Mouse (Mus musculus) brain, embryonic 14.5 days (tissue): Measurements from ENCODE around the gene Dmac2.

Source experiments
- CTCF ChIP-seq: fragments of 200-500 bp; IDR thresholded peaks from 2 replicates; pipeline ENCODE4 v1.5.1; 2012; ENCODE audit warnings: inconsistent platforms, mild to moderate bottlenecking, moderate library complexity, borderline replicate concordance; ENCODE audit not compliant: insufficient read depth, insufficient read length; ENCODE audit errors: extremely low read depth
- POLR2A ChIP-seq: fragments of 200-500 bp; IDR thresholded peaks from 2 replicates; pipeline ENCODE4 v1.6.1; 2012; ENCODE audit warnings: mild to moderate bottlenecking, inconsistent platforms, borderline replicate concordance; ENCODE audit not compliant: poor library complexity, insufficient read depth, insufficient read length, severe bottlenecking; ENCODE audit errors: extremely low read depth

DNA sequence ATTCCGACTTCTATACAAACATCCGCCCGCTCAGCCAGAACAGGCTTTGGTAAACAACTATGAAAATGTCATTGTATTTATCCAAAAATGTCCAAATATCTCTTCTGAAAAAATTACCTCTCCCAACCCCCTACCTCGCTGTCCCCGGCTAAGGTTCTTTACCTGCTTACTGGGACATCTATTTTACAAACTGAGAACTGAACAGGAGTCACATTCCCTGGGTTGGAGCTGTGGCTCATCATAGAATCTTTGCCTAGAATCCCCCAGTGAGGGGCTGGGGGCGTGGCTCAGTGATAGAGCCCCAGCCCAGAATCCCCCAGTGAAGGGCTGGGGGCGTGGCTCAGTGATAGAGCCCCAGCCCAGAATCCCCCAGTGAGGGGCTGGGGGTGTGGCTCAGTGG lies 7.7 kb upstream of the Dmac2 start:
- TF ChIP-seq CTCF: no peak
- no peak for TF ChIP-seq POLR2A
